Mouse (Mus musculus) heart, postnatal 25 days (tissue): ENCODE measurements around the gene Aktip. TPM values are rescaled to one million over a fixed set of nuclear protein-coding genes. Genes with fewer than 3 reads are reported as not detected.

Experiments used
- DNase-seq: peaks from one replicate; pipeline ENCODE4 v3.0.0; 2022; ENCODE audit warnings: low spot score
- intact Hi-C: fragments of 180-260 bp; cut with DNase I; formaldehyde crosslinking; loops from one replicate; pipeline ENCODE4 v1.15.1; 2025
- total RNA-seq, 2 experiments: library from RNA; stranded (reverse); gene quantifications; 2 replicates each; pipeline ENCODE4 v1.2.3; 2021

Aktip gene
- total RNA-seq, 2 experiments from 2014 or later = 50.4 to 52.5 TPM

DNA sequence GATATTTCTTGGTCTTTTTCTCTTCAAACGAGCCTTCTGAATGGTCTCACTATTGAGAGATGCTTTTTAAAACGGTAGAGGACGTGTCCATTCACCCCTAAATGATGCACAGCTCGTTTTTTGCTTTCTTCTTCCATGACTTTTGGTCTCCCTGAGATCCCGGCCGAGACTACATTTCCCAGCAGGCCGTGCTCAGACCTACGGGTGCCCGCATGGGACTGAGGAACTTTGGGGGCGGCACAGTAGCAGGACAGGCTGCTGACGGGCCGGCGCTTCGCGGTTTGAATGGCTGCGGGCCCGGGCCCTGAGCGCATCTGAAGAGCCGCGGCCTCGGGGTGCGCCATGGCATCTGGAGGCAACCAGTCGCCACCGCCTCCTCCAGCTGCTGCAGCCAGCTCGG, 129.9 kb downstream of the Aktip start, which contains the start of gene Rbl2:
Gene Rbl2, plus strand, starts transcription at position 224 of the 400 bp plus-strand sequence.
- intact Hi-C loops = no loop called here
- DNase-seq = peak; percentile 89

DNA sequence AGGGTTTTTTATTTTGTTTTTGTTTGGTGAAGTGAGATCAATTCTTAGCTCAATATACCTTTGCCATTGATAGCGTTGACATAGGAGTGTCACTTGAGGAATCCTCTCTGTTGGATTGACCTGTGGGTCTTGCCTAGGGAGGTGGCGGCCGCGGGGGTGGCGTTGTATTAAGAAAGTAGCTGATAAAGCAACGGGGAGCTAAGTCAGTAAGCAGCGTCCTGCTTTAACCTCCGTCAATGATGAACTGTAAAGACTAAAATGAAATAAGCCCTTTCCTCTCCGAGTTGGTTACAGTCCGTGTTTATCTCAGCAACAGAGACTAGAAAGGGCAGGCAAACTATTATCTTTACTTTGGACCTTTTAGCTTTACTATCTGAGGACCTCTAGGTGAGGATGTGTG, 130.4 kb downstream of the Aktip start:
- DNase-seq = no peak
- intact Hi-C loops = no loop called here

DNA sequence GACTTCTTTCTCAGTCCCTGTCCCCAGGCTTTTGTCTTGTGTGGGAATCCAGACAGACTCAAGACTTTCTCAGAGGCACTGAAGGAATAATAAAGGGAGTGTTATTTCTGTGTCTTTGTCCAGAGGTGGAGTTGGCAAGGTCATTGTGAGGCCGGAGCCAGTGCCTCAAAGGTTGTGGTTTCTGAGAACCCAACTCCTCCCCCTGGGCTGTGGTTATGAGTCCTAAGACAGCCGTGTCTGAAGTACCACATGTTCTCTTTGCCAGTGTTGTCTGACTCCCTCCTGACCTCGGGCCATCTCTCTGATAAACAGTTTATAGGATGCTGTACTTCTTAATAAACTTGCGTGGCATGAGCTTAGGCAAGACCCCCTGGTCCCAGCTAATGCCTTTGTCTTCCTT, 134.6 kb downstream of the Aktip start:
- DNase-seq = no peak
- intact Hi-C loops = no loop called here

Other genes with a start within 250 kb of the Aktip start
- gene Rbl2, start 129.9 kb downstream of the Aktip start, total RNA-seq = 10 to 100 TPM; 27.2 to 31.4 TPM
- 1 to 10 TPM; 3.8 to 5.1 TPM for gene Rpgrip1l, start 113.3 kb upstream of the Aktip start, total RNA-seq
- 10 to 100 TPM; 65.9 to 67.1 TPM for gene Fto, start 113.5 kb upstream of the Aktip start, total RNA-seq